13 mouse cellular contexts compared by ENCODE assay signal in genomic region chr11:54236939-54237338, GRCm38 (mm10). TPM values are rescaled to one million over a fixed set of nuclear protein-coding genes. Genes with fewer than 3 reads are reported as not detected.
DNase-seq lines count a peak whose midpoint lies in the region; ATAC-seq lines count a peak whose summit lies in the region.
"Had no signal": no experiment of that assay in that cellular context is flagged by ENCODE, and none has a peak within 500 bp of the region (broad histone marks: within the 10 kb centered on the region; RNA-seq: fewer than 3 reads in every experiment).

No protein-coding gene starts in this region.

- H3K9me3 ChIP-seq in forebrain, embryonic 15.5 days = no peaks in the 10 kb centered on the region
- H3K9me3 ChIP-seq in midbrain, embryonic 16.5 days (replicated peaks; ENCODE audit: control insufficient read depth, low read length, poor library complexity, severe bottlenecking) = no peaks in the 10 kb centered on the region

- H3K9ac ChIP-seq in forebrain, embryonic 15.5 days (replicated peaks) = no peak overlapping the region
- H3K9ac ChIP-seq in midbrain, embryonic 16.5 days (ENCODE audit: low read depth, low read length) = no peak overlapping the region

- no peak overlapping the region for H3K4me3 ChIP-seq in forebrain, embryonic 15.5 days
- no peak overlapping the region for H3K4me3 ChIP-seq in midbrain, embryonic 16.5 days (ENCODE audit: low read depth, low read length)
- H3K4me3 ChIP-seq: heart, adult 2 months had no signal

- no peak overlapping the region for H3K4me2 ChIP-seq in forebrain, embryonic 15.5 days (replicated peaks)
- no peak overlapping the region for H3K4me2 ChIP-seq in midbrain, embryonic 16.5 days (ENCODE audit: low read length)

- no peak overlapping the region for H3K27ac ChIP-seq in forebrain, embryonic 15.5 days (replicated peaks)
- no peak overlapping the region for H3K27ac ChIP-seq in midbrain, embryonic 16.5 days (ENCODE audit: low read length)
- H3K27ac ChIP-seq: heart, adult 2 months had no signal

- no peaks in the 10 kb centered on the region for H3K4me1 ChIP-seq in forebrain, embryonic 15.5 days
- no peaks in the 10 kb centered on the region for H3K4me1 ChIP-seq in midbrain, embryonic 16.5 days (ENCODE audit: control insufficient read depth, insufficient read depth, low read length)

- no peak for ATAC-seq in forebrain, embryonic 15.5 days (replicated peaks)
- ATAC-seq in midbrain, embryonic 16.5 days = no peak

- intact Hi-C loops in gastrocnemius, postnatal 14 days (cut with DNase I; ENCODE audit: low total_unique reads) = no loop called here

- H3K36me3 ChIP-seq in forebrain, embryonic 15.5 days = no peaks in the 10 kb centered on the region
- no peaks in the 10 kb centered on the region for H3K36me3 ChIP-seq in midbrain, embryonic 16.5 days (ENCODE audit: control insufficient read depth, insufficient read depth, low read length)

- 74% methylated on average over 2 of the region's 2 CpGs for WGBS in forebrain, embryonic 15.5 days
- 57% methylated on average over 2 of the region's 2 CpGs for WGBS in midbrain, embryonic 16.5 days

- H3K27me3 ChIP-seq in forebrain, embryonic 15.5 days = no peaks in the 10 kb centered on the region
- no peaks in the 10 kb centered on the region for H3K27me3 ChIP-seq in midbrain, embryonic 16.5 days (ENCODE audit: control insufficient read depth, insufficient read depth, low read depth, low read length)

- DNase-seq in adrenal gland, adult 2 months = peak; percentile 53
- no peak for DNase-seq in adrenal gland, adult 18-20 months (ENCODE audit: low spot score in 2 of 2)
- peak; percentile 56 for DNase-seq in adrenal gland, postnatal 10 days
- peak; percentile 64 for DNase-seq in gastrocnemius, postnatal 14 days
- DNase-seq in lung, postnatal 25 days (ENCODE audit: low spot score) = peak; percentile 77
- no peak for DNase-seq in embryo, embryonic 10 days (ENCODE audit: low spot score)

RNA-seq across cellular contexts. Expression of gene Csf2, which starts 12.5 kb away (rescaled TPM):
- total RNA-seq in adrenal gland, adult 2 months (2021) = not detected
- polyA plus RNA-seq in adrenal gland, adult 2 months (2012; rRNA removed) = not detected in 2 replicates
- total RNA-seq in adrenal gland, adult 18-20 months (2021) = not detected
- not detected for total RNA-seq in adrenal gland, postnatal 10 days (2021)
- not detected for total RNA-seq in gastrocnemius, postnatal 14 days (2021)
- not detected in 2 replicates for polyA plus RNA-seq in forebrain, embryonic 15.5 days (2015; fragmentation: Nextera tagmentation; extraction: Ambion mirVana)
- polyA plus RNA-seq in midbrain, embryonic 16.5 days (2015; fragmentation: Nextera tagmentation; extraction: Ambion mirVana) = not detected in 2 replicates
- total RNA-seq: heart, adult 2 months; layer of hippocampus, postnatal 25 days; megakaryocyte-erythroid progenitor cell, adult 5-6 weeks had no signal
- polyA plus RNA-seq: C2C12; heart, adult 2 months; spleen, adult 2 months had no signal

RNA-seq across cellular contexts. Expression of gene Il3, which starts 30.1 kb away (rescaled TPM):
- not detected for total RNA-seq in adrenal gland, adult 2 months (2021)
- not detected in 2 replicates for polyA plus RNA-seq in adrenal gland, adult 2 months (2012; rRNA removed)
- not detected for total RNA-seq in adrenal gland, adult 18-20 months (2021)
- not detected for total RNA-seq in adrenal gland, postnatal 10 days (2021)
- total RNA-seq in gastrocnemius, postnatal 14 days (2021) = not detected
- not detected in 2 replicates for polyA plus RNA-seq in forebrain, embryonic 15.5 days (2015; fragmentation: Nextera tagmentation; extraction: Ambion mirVana)
- not detected in 2 replicates for polyA plus RNA-seq in midbrain, embryonic 16.5 days (2015; fragmentation: Nextera tagmentation; extraction: Ambion mirVana)
- total RNA-seq: heart, adult 2 months; layer of hippocampus, postnatal 25 days; megakaryocyte-erythroid progenitor cell, adult 5-6 weeks had no signal
- polyA plus RNA-seq: C2C12; heart, adult 2 months; spleen, adult 2 months had no signal

Comparison
In these comparisons a context has a peak if more than half of its experiments do, and no peak if none do; other contexts are left out.
1. DNase-seq: peak in adrenal gland, adult 2 months (single experiment), adrenal gland, postnatal 10 days (single experiment), gastrocnemius, postnatal 14 days (single experiment) and lung, postnatal 25 days (single experiment); none in adrenal gland, adult 18-20 months (0 of 2) and embryo, embryonic 10 days (single experiment).